Mouse (Mus musculus) megakaryocyte-erythroid progenitor cell, adult 5-6 weeks (primary cell): ENCODE measurements around the gene Stab1. TPM values are rescaled to one million over a fixed set of nuclear protein-coding genes. Genes with fewer than 3 reads are reported as not detected.

Experiments used
- ATAC-seq: replicated peaks from 2 replicates; pipeline ENCODE4 v1.8.0; 2016; ENCODE audit warnings: mild to moderate bottlenecking, inconsistent platforms; ENCODE audit not compliant: severe bottlenecking, poor library complexity, low FRiP score, low TSS enrichment
- total RNA-seq, 2 experiments: library from RNA; stranded (forward) in 1 of 2; stranded (reverse) in 1 of 2; fragments of 200-1000, 215-1000 nt in 1 of 2; fragments of >200 nt in 1 of 2; fragmentation: Nextera tagmentation in 1 of 2; gene quantifications; 2 replicates each; pipeline ENCODE4 v1.2.3; 2014 to 2017

The Stab1 gene
- total RNA-seq, 2 experiments from 2014 or later, result 0.20 TPM; not detected in 1

GRCm38 (mm10) chr14:31170963-31171362, 2.5 kb upstream of the Stab1 start:
- no peak for ATAC-seq

- no peak for ATAC-seq
Observed at GRCm38 (mm10) chr14:31169508-31169907, 1.1 kb upstream of the Stab1 start.

- no peak for ATAC-seq
Observed at GRCm38 (mm10) chr14:31166827-31167226, 1.6 kb downstream of the Stab1 start.

GRCm38 (mm10) chr14:31165991-31166630, 2.3 kb downstream of the Stab1 start:
- ATAC-seq, result peak; percentile 39; the same call in 1 of the 2 replicates

- no peak for ATAC-seq
Observed at GRCm38 (mm10) chr14:31165458-31165857, 3.0 kb downstream of the Stab1 start.

- ATAC-seq, result no peak
Observed at GRCm38 (mm10) chr14:31165010-31165409, 3.4 kb downstream of the Stab1 start.

- 0 out of 2 replicates have a peak, but pooled peaks have one; percentile 15 for ATAC-seq
Observed at GRCm38 (mm10) chr14:31164067-31164466, 4.4 kb downstream of the Stab1 start.

- no peak for ATAC-seq
Observed at GRCm38 (mm10) chr14:31161638-31162037, 6.8 kb downstream of the Stab1 start.

GRCm38 (mm10) chr14:31161191-31161590, 7.2 kb downstream of the Stab1 start:
- no peak for ATAC-seq

- no peak for ATAC-seq
Observed at GRCm38 (mm10) chr14:31160196-31161150, 8.0 kb downstream of the Stab1 start.

- no peak for ATAC-seq
Observed at GRCm38 (mm10) chr14:31145694-31146093, 22.7 kb downstream of the Stab1 start.

- ATAC-seq, result no peak
Observed at GRCm38 (mm10) chr14:31141011-31141410, 27.4 kb downstream of the Stab1 start.

GRCm38 (mm10) chr14:31140141-31140540, 28.3 kb downstream of the Stab1 start:
- ATAC-seq, result no peak

- no peak for ATAC-seq
Observed at GRCm38 (mm10) chr14:31139666-31140065, 28.8 kb downstream of the Stab1 start.

- no peak for ATAC-seq
Observed at GRCm38 (mm10) chr14:31138897-31139429, 29.5 kb downstream of the Stab1 start.

GRCm38 (mm10) chr14:31138219-31138896, 30.1 kb downstream of the Stab1 start:
- no peak for ATAC-seq

GRCm38 (mm10) chr14:31137791-31138190, 30.6 kb downstream of the Stab1 start:
- ATAC-seq, result no peak

GRCm38 (mm10) chr14:31137281-31137595, 31.2 kb downstream of the Stab1 start:
- no peak for ATAC-seq

GRCm38 (mm10) chr14:31136411-31137280, 31.8 kb downstream of the Stab1 start:
- ATAC-seq, result no peak
